Mouse (Mus musculus): ENCODE results near the gene Mapkap1.

Gene Mapkap1

DNA sequence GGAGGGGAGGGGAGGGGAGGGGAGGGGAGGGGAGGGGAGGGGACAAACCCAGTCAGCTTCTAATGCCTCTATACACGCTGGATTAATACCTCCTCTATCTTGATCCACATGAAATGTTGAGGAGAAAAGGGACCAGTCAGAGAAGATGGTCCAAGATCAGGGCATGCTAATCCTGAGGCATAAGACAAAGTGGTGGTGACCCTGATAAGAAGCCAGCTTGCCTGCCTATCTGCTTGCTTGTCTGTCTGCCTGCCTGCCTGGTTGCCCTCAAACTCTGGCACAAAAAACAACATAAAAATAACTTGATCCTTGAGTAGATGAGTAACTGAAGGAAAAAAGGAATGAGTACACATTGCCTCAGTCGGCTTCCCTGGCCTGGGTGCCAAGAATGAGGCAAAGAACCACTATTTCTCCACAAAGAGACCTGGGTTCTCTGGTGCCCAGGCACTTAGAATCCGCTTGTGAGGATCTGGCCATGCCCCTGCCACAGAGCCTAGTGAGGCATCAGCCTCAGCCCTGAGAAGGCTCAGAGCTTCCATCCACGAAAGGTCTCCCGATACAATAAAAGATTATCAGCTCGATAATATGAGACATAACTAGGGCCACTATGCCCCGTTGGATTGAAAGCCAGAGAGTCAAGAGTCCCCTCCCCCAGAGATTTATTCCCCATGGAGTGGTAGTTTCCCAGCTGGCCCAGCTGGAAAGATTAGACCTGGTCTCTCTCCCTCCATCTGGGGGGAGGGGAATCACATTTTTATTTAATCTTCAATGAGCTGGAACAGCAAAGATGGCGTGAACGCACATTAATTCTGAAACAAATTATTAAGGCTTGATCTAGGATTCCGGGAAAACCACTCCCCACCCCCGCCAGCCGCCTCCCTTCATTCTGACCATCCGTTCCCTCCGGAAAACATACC, 228.9 kb downstream of the Mapkap1 start:
- peak in 1 of 2 experiments; percentile 2 for DNase-seq

DNA sequence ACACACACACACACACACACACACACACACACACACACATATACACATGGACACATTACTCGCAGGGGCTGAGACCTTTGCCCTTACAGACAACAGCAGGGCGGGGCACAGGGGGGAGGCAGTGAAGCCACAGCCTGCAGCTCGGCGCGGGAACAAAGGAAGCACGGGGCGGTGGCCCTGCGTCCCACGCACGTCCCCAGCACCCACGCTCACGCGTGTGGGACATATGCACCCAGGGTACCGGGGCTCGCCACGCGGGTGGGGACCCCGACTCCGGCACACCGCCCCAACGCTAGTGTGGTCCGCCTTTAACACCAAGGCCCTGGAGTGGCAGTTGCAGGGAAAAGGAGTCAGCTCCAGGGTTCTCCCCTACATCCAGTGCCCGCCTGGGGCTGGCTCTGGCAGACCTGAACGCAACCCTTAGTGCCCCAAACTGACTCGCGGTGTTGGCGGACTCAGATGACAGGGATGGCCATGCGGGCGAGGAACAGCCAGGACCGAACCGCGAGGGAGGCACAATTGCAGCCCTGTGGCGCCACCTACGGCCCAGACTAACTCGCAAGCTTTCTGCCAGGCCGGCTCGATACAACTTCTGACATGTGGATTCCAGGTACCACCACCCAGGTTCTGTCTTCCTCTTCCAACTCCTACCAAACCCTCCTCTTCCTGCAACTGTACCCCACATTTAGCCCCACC, 232.5 kb downstream of the Mapkap1 start:
- DNase-seq: peak; percentile 96

DNA sequence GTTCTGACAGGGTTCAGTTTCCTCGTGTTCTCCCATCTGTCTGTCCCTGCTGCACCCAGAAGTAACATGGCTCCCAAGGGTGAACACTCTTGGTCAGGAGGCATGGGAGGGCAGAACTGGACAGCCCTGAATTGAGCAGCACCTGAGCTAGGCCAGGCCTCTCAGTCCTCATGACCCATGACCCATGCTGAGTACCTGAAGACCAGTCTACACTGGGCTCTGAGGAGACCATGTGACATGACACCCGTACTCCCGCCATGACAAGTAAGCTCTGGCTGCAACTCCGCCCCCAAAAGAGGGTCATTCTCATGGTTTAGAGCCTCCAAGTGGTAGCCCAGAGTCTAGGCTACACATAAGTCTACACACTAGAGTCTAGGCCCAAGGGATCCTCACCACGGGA, 233.2 kb downstream of the Mapkap1 start:
- no peak for DNase-seq

DNA sequence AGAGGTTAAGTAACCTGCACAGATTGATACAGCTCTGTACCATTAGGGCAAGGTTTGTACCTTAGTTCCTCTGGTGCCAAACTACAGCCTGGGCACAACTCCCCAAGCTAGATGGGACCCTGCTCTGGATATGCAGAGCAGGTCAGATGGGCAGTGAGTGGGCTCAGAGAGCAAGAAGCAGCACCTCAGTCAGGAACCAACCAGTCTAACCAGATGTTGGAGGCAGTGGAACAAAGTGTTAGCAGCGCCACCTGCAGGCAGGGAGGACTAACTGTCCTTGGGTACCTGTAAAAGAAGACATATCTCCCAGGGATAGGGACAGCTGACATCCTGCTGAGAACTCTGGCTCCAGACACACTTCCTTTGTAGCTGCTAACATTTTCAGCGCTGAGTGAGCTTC, 235.8 kb downstream of the Mapkap1 start:
- peak in 1 of 2 experiments; percentile 46 for DNase-seq

DNA sequence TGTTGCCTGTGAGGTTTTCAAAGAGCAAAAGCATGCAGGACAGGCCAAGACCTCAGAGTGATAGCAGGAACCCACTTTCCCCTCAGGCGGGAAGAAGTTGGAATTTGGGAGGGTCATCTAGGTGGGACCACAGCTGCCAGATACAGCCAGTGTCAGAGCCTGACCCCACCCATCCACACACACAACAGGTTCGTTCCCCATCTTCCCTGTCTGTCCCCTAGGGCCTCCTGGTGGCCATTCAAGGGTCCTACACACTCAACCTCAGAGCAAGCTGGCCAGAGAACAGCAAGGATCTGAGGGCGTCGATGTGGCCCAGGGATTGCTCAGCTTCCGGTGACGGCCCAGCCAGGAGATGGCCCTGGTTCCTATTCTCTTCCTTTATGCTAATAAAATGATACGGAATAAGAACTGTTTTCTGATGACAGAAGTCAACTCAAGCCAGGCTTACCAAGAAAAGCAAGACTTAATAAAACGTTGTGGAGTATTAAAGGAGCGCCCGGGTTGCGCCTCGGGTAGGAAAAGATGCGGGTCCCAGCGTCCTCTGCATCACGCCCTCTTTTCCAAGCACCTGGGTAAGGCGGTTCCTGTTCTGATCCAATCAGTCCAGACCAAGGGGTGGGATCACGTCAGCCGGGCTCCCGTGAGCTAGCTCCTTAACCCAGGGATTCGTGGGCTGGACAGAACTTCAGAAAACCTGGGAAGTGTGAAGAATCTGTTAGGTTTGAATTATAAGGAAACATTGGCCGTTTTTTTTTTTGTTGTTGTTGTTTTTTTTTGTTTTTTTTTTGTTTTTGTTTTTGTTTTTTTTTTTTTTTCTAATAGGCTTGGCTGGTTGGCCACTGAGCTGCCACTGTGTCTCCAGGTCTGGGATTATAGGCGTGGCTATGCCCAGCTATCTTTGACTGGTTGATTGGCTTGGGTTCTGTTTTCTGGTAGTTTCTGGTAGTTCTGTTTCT, 238.3 kb downstream of the Mapkap1 start:
- peak in 1 of 2 experiments; percentile 57 for DNase-seq

DNA sequence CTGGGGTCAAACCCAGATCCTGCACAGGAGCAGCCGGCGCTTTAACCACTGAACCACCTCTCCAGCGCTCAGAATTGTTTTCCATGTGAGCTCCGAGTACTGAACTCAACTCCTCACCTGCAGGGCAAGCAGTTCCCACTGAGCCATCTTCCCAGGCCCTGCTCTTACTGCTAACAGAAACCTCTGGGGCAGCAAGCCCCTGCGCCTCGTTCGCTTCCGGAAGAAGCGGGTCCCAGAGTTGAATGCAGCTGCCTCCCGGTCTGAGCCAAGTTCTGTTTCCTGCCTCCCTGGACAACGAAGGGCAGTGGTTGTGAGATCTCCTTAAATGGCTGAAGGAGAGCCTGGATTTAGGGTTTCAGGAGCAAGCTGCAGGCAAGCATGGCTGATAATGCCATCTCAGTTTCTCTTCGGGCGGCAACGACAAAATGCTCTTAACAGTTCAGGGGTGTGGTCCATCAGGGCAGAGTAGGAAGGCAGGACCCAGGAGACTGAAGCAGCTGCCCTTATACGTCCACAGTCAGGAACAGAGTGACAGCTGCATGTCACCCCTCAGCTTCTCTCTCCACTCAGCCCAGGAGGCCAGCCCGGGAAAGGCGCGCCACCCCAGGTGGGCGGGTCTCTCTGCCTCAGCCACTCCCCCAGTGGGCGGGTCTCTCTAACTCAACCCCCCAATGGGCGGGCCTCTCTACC, 239.4 kb downstream of the Mapkap1 start:
- peak; percentile 42 to 67 for DNase-seq

DNA sequence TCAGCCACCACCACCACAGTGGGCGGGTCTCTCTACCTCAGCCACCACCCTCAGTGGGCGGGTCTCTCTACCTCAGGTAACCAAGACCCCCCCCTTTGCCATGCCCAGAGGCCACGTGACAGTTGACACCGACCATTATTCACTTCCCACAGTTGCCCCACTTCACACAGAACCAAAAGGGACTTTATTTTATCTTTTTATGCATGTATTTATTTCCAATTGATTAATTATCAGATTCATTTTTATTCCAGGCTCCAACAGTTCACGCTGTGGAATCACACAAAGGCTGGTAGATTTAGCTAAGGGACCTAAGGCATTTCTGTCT, 239.9 kb downstream of the Mapkap1 start:
- DNase-seq: no peak

DNA sequence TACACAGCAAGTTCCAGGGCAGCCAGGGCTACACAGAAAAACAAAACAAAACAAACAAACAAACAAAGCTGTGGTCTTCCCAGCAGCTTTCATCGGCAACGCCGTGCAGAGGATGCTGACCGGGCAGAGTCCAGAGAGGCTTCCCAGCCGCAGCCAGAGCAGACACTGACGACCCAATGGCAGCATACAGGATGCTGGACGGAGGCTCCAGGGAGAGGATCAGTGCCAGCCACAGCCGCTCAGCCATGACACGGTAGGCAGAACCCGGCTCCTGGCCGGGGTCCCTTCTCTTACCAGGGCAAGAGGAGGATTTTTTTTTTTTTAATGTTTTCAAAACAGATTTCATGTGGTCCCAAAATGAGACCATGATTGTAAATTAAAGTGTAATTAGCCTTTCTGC, 240.8 kb downstream of the Mapkap1 start:
- peak in 1 of 2 experiments; percentile 45 for DNase-seq

DNA sequence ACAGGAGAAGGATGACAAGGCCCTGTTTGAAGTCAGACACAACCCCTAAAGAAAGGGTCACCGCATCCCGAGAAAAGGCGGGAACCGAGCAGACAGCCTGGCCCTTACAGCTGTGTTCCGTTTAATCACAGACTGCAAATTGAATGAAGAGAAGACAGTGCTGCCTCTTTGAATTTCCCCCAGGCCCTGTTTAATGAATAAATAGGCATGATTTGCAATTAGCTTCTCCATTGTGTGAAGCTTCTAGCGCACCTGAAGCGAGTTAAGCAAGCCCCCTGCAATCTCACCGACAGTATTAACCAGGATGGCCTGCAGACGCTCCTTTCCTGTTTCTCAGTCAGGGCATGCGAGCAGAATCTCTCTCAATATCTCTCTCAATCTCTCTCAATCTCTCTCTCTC, 261.2 kb downstream of the Mapkap1 start:
- no peak for DNase-seq

DNA sequence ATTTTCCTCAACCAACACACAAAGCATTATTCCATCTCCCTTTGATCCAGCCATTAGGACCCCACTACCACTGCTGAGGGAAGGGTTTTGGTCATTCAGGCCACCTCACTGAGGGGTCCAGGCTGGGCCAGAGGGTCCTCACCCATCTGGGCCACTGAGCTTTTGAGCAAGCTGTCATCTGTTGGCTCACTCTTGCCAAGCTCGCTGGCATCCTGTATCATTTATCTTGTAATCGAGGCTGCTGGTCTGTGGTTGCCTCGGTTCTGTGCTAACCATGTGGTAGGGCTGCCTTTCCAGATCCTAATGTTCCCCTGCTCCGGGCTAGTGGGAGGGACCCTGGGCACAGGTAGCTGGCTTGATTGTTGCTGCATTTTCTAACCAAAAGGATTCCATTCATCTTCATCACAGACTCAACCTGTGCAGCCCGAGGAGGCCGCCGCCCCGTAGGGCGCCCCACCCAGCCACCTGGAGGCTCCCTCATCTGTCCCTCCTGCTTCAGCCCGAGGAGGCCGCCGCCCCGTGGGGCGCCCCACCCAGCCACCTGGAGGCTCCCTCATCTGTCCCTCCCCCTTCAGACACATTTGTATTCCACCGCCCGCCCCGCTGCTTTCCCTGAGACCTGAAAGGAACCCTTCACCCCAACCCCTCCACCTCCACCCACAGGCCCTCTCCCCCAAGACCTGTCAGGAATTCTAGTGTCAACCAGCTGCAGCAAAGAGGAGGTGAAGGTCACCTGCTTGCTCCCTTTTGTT, 262.0 kb downstream of the Mapkap1 start:
- peak; percentile 67 to 76 for DNase-seq

DNA sequence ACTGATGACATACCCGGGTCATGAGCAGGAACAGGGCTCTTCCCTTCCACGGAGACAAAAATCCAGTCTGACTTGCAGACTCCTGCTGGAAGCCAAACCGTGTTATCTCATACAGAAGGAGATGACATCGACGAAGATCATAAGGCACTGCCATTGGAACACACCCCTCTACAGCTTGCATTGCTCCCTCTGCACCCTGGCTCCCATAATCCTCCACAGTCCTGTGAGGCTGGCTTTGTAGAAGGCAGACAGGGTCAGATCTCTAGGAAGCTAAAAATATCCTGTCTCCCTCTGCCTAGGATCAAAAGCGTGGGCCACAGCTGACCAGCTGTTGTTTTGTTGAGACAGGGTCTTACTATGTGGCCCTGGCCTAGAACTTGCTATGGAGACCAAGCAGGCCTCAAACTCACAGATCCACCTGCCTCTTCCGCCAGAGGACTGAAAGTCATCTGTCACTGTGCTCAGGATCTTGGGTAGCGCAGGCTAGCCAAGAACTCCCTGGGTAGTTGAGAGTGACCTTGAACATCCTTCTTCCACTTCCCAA, 262.7 kb downstream of the Mapkap1 start:
- no peak for DNase-seq

DNA sequence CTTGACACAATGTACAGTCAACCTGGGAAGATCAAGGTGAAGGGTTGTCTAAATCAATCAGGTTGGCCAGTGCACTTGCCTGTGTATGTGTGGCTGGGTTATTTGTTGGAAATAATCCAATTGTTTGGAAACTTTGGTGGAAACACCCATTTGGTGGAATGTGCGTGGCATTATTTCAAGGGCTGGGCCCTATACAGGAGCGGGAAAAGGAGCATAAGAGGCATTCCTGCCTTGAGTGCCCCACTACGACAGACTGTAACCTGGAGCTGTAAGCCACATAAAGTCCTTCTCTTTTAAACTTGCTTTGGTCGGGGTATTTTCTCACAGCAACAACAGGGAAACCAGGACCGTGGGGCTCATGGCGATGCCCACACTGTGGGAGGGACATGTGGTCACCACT, 263.9 kb downstream of the Mapkap1 start:
- no peak for DNase-seq

DNA sequence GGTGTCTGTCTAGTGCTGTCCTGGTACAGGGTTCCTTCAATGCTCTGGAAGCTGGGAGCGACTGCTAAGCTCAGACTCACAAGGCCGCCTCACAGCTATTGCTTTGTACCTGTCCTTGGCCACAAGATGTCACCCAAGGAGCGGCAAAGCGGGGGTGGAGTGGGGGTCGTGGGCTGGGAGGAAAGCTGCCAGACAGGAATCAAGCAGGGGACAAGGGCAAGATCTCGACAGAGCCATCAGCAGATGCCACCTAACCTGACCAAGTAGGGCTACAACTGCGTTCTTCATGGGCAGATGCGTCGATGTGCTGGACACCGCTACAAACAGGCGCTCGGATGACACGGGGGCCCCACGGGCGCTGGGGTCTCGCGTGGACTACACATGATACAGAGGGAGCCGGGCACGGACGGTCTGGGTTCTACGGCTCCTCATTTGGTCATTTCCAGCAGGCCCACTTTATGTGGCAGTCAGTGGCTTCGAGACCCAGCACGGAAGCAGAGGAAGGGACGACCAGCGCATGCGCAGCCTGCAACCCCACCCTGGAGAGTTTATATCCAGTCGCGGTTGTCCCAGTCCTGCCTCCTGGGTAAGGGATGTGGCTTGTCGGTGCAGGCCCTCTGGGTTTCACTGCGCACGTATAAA, 264.9 kb downstream of the Mapkap1 start:
- peak; percentile 78 to 82 for DNase-seq

DNA sequence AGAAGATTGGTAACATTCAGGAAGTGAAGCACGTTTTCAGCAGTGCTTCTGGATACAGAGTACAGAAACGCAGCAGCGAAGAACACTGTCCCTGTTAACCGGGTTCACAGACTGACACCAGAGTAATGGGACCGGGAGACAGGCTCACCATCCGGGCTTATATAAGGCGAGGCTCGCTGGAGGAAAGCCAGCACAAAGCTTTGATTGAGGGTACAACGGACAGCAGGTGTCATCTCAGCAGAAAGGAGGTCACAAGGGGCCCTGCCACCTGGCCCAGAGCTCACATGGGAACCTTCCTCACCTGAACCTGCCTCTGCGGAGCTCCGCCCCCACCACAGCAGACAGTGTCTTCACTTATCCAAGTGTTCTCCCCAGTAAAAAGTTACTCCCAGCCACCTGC, 267.3 kb downstream of the Mapkap1 start:
- peak; percentile 39 to 50 for DNase-seq
